Mouse (Mus musculus) E14TG2a.4 (cell line): ENCODE measurements around the gene Trappc4.

ENCODE experiments used
- CTCF ChIP-seq: conservative IDR thresholded peaks from 2 replicates; pipeline ENCODE4 v1.5.1; 2014; ENCODE audit warnings: low read length
- NANOG ChIP-seq: IDR thresholded peaks from 2 replicates; pipeline ENCODE4 v1.6.1; 2014; ENCODE audit warnings: borderline replicate concordance, low read length, mixed read lengths
- POU5F1 ChIP-seq: IDR thresholded peaks from 2 replicates; pipeline ENCODE4 v1.6.1; 2014; ENCODE audit warnings: low read length, borderline replicate concordance

- no peak for TF ChIP-seq CTCF
- no peak for TF ChIP-seq NANOG
- no peak for TF ChIP-seq POU5F1
These were observed 8.8 kb downstream of the Trappc4 start for GRCm38 (mm10) chr9:44398551-44398950.
